Mouse (Mus musculus): ENCODE results near the gene Irs4. TPM values are rescaled to one million over a fixed set of nuclear protein-coding genes. Genes with fewer than 3 reads are reported as not detected.

Irs4 gene
- polyA plus RNA-seq (2012; fragmentation: generic; extraction: Trizol) = not detected
- long read RNA-seq, experiment 1 = 0 reads
- long read RNA-seq, experiment 2 = 0 reads

DNA sequence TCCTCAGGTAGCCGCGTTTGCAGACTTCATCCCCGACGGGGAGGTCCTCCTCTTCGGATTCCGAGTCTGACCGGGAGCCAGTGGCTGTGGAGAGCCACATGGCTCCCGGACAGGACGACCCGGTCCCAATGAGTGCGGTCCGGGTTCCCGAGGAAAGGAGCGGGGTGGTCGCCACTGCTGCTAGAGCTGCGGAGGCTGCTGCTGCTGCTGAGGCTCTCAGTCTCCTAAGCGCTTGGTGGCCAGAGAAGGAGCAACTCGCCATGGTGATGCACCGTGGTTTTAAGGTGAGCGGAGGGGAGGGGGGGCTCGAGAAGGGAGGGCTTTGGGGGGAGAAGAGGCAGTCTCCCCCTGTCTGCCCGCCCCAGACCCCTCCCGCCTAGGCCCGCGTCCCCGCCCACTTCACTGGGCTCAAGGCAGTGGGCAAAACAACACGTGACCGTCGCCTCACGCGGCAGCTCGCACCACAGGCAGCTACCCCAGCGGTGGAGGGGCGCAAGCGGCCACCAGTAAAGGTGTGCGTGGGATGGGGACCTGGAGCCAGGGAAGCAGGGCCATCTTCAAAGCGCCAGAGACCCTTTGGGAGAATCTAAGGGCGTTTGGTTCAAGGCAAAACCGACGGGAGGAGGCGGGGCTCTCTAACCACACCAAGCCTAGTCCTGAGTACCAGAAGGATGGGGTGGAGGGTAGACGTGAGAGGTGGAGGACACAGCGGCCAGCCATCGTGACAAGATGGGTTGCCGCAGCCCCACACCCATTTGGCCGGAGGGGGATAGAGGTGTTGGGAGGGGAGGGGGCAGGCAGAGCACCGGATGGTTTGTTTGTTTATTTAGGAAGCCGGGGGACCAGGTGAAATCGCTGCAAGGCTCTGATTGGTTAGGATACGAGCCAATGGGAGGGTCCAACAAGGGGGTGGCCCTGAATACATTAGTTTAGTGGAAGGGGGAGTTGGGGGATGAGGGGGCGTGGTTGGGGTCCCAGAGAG, at the start of gene Irs4:
Gene Irs4 (minus strand): TSS at position 327 of the 982 bp plus-strand sequence.
- H3K27me3 ChIP-seq (ENCODE audit: control insufficient read depth, insufficient read depth, insufficient read length) = peaks cover 42% of the 10 kb centered on the region
- no peak within 1 kb of the TSS for H3K4me3 ChIP-seq (ENCODE audit: insufficient read depth, poor library complexity, severe bottlenecking)
- H3ac ChIP-seq (ENCODE audit: control insufficient read depth, insufficient read length, low read depth) = no peak within 1 kb of the TSS
- H3K79me2 ChIP-seq (ENCODE audit: control insufficient read depth, insufficient read depth) = no peaks in the 10 kb centered on the region
- TF ChIP-seq CTCF (IDR thresholded peaks at IDR 0.05; ENCODE audit: control insufficient read depth, insufficient read depth, insufficient read length) (no peak), USF1 (IDR thresholded peaks at IDR 0.05; ENCODE audit: low read depth) (no peak), MYOD1 (IDR thresholded peaks at IDR 0.05; ENCODE audit: control insufficient read depth, insufficient read length, low read depth) (no peak), FOSL1 (IDR thresholded peaks at IDR 0.05; ENCODE audit: insufficient read depth, low read length, poor library complexity, severe bottlenecking) (no peak), MYOG (IDR thresholded peaks at IDR 0.05; ENCODE audit: control insufficient read depth, extremely low read depth, insufficient read length) (no peak), CEBPB (IDR thresholded peaks at IDR 0.05; ENCODE audit: low read depth) (no peak), MAX (IDR thresholded peaks at IDR 0.05) (no peak)
- no peaks in the 10 kb centered on the region for H3K79me3 ChIP-seq (ENCODE audit: low read depth)
- H3K36me3 ChIP-seq (ENCODE audit: control insufficient read depth, insufficient read depth) = no peaks in the 10 kb centered on the region

DNA sequence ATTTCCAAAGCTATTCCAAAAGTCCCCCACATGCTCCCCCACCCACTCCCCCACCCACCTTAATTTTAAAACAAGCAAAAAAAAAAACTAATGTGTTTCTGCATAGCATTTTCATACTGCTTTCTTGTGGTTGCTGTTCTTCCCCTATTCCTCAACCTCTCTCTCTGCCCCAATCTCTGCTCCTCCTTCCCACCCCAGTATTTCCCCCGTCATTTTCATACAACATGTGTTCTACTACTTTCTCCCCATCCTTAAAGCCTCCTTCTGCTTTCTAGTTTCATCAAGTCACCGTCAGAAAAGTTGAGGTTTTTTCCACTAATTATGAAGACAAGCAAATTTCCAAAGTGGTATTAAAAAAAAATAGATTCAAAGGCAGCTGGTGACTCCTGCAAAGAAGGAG, 25.3 kb upstream of the Irs4 start:
- Histone ChIP-seq H3K79me2 (ENCODE audit: control insufficient read depth, insufficient read depth) (no peaks in the 10 kb centered on the region), H3K4me3 (ENCODE audit: insufficient read depth, poor library complexity, severe bottlenecking) (no peak overlapping the region), H3K27me3 (ENCODE audit: control insufficient read depth, insufficient read depth, insufficient read length) (no peaks in the 10 kb centered on the region), H3K79me3 (ENCODE audit: low read depth) (no peaks in the 10 kb centered on the region), H3ac (ENCODE audit: control insufficient read depth, insufficient read length, low read depth) (no peak overlapping the region), H3K36me3 (ENCODE audit: control insufficient read depth, insufficient read depth) (no peaks in the 10 kb centered on the region)
- no peak for TF ChIP-seq FOSL1 (IDR thresholded peaks at IDR 0.05; ENCODE audit: insufficient read depth, low read length, poor library complexity, severe bottlenecking)
- TF ChIP-seq MYOD1 (IDR thresholded peaks at IDR 0.05; ENCODE audit: control insufficient read depth, insufficient read length, low read depth) = no peak
- no peak for TF ChIP-seq USF1 (IDR thresholded peaks at IDR 0.05; ENCODE audit: low read depth)
- no peak for TF ChIP-seq CEBPB (IDR thresholded peaks at IDR 0.05; ENCODE audit: low read depth)

DNA sequence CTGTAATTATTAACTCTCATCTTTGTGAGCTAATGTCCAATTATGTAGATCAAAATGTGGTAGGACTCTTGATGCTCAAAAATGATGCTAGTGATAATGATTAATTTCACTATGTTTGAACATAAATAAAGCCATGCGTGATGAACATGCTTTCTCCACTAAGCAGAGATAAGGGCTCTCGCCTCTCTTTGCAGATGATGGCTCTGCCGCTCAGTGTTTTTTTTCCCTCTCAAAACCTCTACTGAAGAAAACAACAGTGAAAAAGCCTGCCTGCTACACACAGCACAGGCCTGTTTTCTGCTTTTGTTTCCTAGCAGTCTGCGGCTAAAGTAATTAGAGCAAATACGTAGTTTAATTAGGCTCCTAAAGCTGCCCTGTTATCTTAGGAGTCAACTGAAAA, 4.5 kb upstream of the Irs4 start:
- no peak overlapping the region for H3K4me3 ChIP-seq (ENCODE audit: insufficient read depth, poor library complexity, severe bottlenecking)
- no peaks in the 10 kb centered on the region for H3K79me2 ChIP-seq (ENCODE audit: control insufficient read depth, insufficient read depth)
- H3ac ChIP-seq (ENCODE audit: control insufficient read depth, insufficient read length, low read depth) = no peak overlapping the region
- no peak for TF ChIP-seq CEBPB (IDR thresholded peaks at IDR 0.05; ENCODE audit: low read depth)
- no peak for TF ChIP-seq FOSL1 (IDR thresholded peaks at IDR 0.05; ENCODE audit: insufficient read depth, low read length, poor library complexity, severe bottlenecking)
- TF ChIP-seq MYOD1 (IDR thresholded peaks at IDR 0.05; ENCODE audit: control insufficient read depth, insufficient read length, low read depth) = no peak
- no peak for TF ChIP-seq MYOG (IDR thresholded peaks at IDR 0.05; ENCODE audit: control insufficient read depth, extremely low read depth, insufficient read length)
- TF ChIP-seq USF1 (IDR thresholded peaks at IDR 0.05; ENCODE audit: low read depth) = no peak
- TF ChIP-seq CTCF (IDR thresholded peaks at IDR 0.05; ENCODE audit: control insufficient read depth, insufficient read depth, insufficient read length) = no peak
- TF ChIP-seq MAX (IDR thresholded peaks at IDR 0.05) = no peak
- peaks cover 13% of the 10 kb centered on the region for H3K27me3 ChIP-seq (ENCODE audit: control insufficient read depth, insufficient read depth, insufficient read length)
- H3K36me3 ChIP-seq (ENCODE audit: control insufficient read depth, insufficient read depth) = no peaks in the 10 kb centered on the region
- no peaks in the 10 kb centered on the region for H3K79me3 ChIP-seq (ENCODE audit: low read depth)

DNA sequence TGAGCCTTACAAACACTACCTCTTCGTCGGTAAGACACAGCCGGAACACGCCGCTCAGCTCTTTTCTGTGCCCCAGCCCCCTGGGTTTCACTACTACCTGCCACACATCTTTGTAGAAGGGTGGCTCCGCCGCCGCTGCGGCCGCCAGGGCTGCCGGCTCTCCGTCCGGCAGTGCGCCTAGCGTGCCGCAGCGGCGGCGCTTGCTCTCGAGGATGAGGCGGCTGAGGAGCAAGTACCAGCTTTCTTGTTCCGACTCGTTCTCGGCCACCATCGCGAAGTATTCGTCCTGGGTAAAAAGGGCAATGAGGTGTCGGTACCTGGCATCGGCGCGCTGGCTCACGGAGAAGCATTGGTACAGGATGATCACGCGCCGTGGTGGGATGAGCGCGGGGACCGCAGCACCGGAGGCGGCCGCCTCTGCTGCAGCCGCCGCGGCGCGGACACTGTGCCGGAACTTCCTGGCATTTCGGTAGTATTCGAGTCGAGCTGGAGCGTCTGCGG, 622 bp downstream of the Irs4 start:
- H3K79me3 ChIP-seq (ENCODE audit: low read depth) = no peaks in the 10 kb centered on the region
- H3K27me3 ChIP-seq (ENCODE audit: control insufficient read depth, insufficient read depth, insufficient read length) = peaks cover 42% of the 10 kb centered on the region
- no peak overlapping the region for H3ac ChIP-seq (ENCODE audit: control insufficient read depth, insufficient read length, low read depth)
- no peaks in the 10 kb centered on the region for H3K36me3 ChIP-seq (ENCODE audit: control insufficient read depth, insufficient read depth)
- H3K4me3 ChIP-seq (ENCODE audit: insufficient read depth, poor library complexity, severe bottlenecking) = no peak overlapping the region
- H3K79me2 ChIP-seq (ENCODE audit: control insufficient read depth, insufficient read depth) = no peaks in the 10 kb centered on the region
- TF ChIP-seq FOSL1 (IDR thresholded peaks at IDR 0.05; ENCODE audit: insufficient read depth, low read length, poor library complexity, severe bottlenecking) (no peak), CEBPB (IDR thresholded peaks at IDR 0.05; ENCODE audit: low read depth) (no peak), CTCF (IDR thresholded peaks at IDR 0.05; ENCODE audit: control insufficient read depth, insufficient read depth, insufficient read length) (no peak), MYOG (IDR thresholded peaks at IDR 0.05; ENCODE audit: control insufficient read depth, extremely low read depth, insufficient read length) (no peak), MYOD1 (IDR thresholded peaks at IDR 0.05; ENCODE audit: control insufficient read depth, insufficient read length, low read depth) (no peak), USF1 (IDR thresholded peaks at IDR 0.05; ENCODE audit: low read depth) (no peak), MAX (IDR thresholded peaks at IDR 0.05) (no peak)

DNA sequence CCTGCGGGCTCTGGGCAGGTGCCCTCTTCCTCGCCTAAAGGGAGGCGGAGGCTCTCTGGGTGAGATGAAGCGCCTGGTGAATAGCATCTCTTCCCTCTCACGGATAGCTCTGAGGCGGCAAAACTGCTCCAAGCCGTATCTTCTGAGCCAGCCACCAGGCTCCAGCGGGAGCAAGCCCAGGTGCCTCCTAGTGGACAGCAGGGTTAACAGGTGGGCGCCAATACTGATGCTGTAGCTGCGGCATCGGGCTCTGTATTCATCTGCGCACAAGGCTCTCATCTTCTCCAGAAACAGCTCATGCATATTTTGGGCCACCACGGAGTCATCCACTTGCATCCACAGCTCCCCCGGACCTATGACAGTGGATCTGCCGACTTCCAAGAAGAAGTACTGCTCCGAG, 1.1 kb downstream of the Irs4 start:
- Histone ChIP-seq H3ac (ENCODE audit: control insufficient read depth, insufficient read length, low read depth) (no peak overlapping the region), H3K79me3 (ENCODE audit: low read depth) (no peaks in the 10 kb centered on the region), H3K27me3 (ENCODE audit: control insufficient read depth, insufficient read depth, insufficient read length) (peaks cover 42% of the 10 kb centered on the region), H3K79me2 (ENCODE audit: control insufficient read depth, insufficient read depth) (no peaks in the 10 kb centered on the region), H3K4me3 (ENCODE audit: insufficient read depth, poor library complexity, severe bottlenecking) (no peak overlapping the region), H3K36me3 (ENCODE audit: control insufficient read depth, insufficient read depth) (no peaks in the 10 kb centered on the region)
- TF ChIP-seq MYOG (IDR thresholded peaks at IDR 0.05; ENCODE audit: control insufficient read depth, extremely low read depth, insufficient read length) (no peak), MAX (IDR thresholded peaks at IDR 0.05) (no peak), CTCF (IDR thresholded peaks at IDR 0.05; ENCODE audit: control insufficient read depth, insufficient read depth, insufficient read length) (no peak), MYOD1 (IDR thresholded peaks at IDR 0.05; ENCODE audit: control insufficient read depth, insufficient read length, low read depth) (no peak), FOSL1 (IDR thresholded peaks at IDR 0.05; ENCODE audit: insufficient read depth, low read length, poor library complexity, severe bottlenecking) (no peak), CEBPB (IDR thresholded peaks at IDR 0.05; ENCODE audit: low read depth) (no peak), USF1 (IDR thresholded peaks at IDR 0.05; ENCODE audit: low read depth) (no peak)
